Mouse (Mus musculus) 416B (cell line): ENCODE results near the gene 1700010B08Rik.

Source experiments
- DNase-seq: peaks from one replicate; pipeline ENCODE4 v3.0.0; 2011; ENCODE audit warnings: low read depth

Gene 1700010B08Rik

GRCm38 (mm10) chr2:173770620-173771019 lies 51.4 kb downstream of the 1700010B08Rik start:
- peak; percentile 44 for DNase-seq
